Mouse (Mus musculus) lung, embryonic 14.5 days (tissue): ENCODE results near the gene Pou1f1. TPM values are rescaled to one million over a fixed set of nuclear protein-coding genes. Genes with fewer than 3 reads are reported as not detected.

Experiments
- ATAC-seq: fragments of 200-750 bp; cut with Nextera tagmentation; 2 replicates; pipeline ENCODE4 v1.8.0; 2017; ENCODE audit warnings: mild to moderate bottlenecking, moderate TSS enrichment, moderate library complexity; ENCODE audit not compliant: insufficient read depth
- DNase-seq: peaks from one replicate; pipeline ENCODE4 v3.0.0-alpha.2; 2015
- H3K27ac ChIP-seq: fragments of 300-500 bp; sonication (generic); 2 replicates; pipeline ENCODE4 v1.5.1; 2014; ENCODE audit warnings: low read depth, mild to moderate bottlenecking, moderate library complexity
- H3K27me3 ChIP-seq: fragments of 300-500 bp; sonication (generic); 2 replicates; pipeline ENCODE4 v1.6.1; 2014; ENCODE audit warnings: low read length, control low read depth; ENCODE audit not compliant: insufficient read depth
- H3K36me3 ChIP-seq: fragments of 300-500 bp; sonication (generic); 2 replicates; pipeline ENCODE4 v1.6.1; 2014; ENCODE audit warnings: control low read depth; ENCODE audit not compliant: insufficient read depth
- H3K4me1 ChIP-seq: fragments of 300-500 bp; sonication (generic); 2 replicates; pipeline ENCODE4 v1.6.1; 2014; ENCODE audit warnings: antibody characterized with exemption, control low read depth; ENCODE audit not compliant: insufficient read depth
- H3K4me2 ChIP-seq: fragments of 300-500 bp; sonication (generic); 2 replicates; pipeline ENCODE4 v1.6.1; 2014; ENCODE audit warnings: mild to moderate bottlenecking
- H3K4me3 ChIP-seq: fragments of 300-500 bp; sonication (generic); 2 replicates; pipeline ENCODE4 v1.5.1; 2014; ENCODE audit warnings: low read depth, low read length
- H3K9ac ChIP-seq: fragments of 300-500 bp; sonication (generic); 2 replicates; pipeline ENCODE4 v1.6.1; 2014
- H3K9me3 ChIP-seq: fragments of 300-500 bp; sonication (generic); 2 replicates; pipeline ENCODE4 v1.6.1; 2016; ENCODE audit warnings: low read depth, low read length, control low read depth
- CTCF ChIP-seq: IDR thresholded peaks from 2 replicates; pipeline ENCODE4 v1.5.1; 2016; ENCODE audit warnings: antibody characterized with exemption, low read depth
- WGBS: fragments of 180-500 bp; shearing (Covaris S2); extraction: QIAGEN DNeasy Blood & Tissue Kit; methylation state at CpG from one replicate; pipeline ENCODE4 v1.1.7; 2014; 5-methylcytosine and 5-hydroxymethylcytosine counted together
- polyA plus RNA-seq: library from polyadenylated mRNA; unstranded; fragments of >200 nt; fragmentation: Nextera tagmentation; extraction: Ambion mirVana; gene quantifications from 2 replicates; pipeline ENCODE4 v1.2.1, GENCODE M21; 2014

Gene Pou1f1
- polyA plus RNA-seq, 1 experiment from 2014 or later, result not detected

DNA sequence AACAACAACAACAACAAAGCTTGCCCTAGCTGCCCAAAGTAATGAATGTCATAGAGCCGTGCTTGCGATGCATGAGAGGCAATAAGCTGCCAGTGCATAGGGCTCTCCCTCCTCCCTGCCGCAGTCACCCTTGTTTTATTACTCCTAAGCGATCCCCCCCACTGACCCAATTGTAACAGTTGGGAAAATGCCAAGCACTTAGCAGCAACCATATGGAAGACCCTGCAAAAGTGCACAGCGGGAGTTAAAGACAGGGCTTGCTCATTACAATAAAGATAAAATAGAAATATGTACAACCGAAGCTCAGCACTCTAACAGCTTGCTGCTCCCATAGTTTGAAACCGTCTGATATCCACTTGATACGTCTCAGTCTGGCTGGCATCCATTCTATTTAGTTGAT lies 44.0 kb downstream of the Pou1f1 start:
- Histone ChIP-seq H3K9me3 (no peaks in the 10 kb centered on the region), H3K27ac (no peak overlapping the region), H3K36me3 (no peaks in the 10 kb centered on the region), H3K4me3 (no peak overlapping the region), H3K9ac (no peak overlapping the region), H3K4me1 (0 out of 2 replicates have a peak, but pooled peaks cover 3% of the 10 kb centered on the region), H3K27me3 (no peaks in the 10 kb centered on the region), H3K4me2 (no peak overlapping the region)
- ATAC-seq, result no peak
- TF ChIP-seq CTCF, result no peak
- no peak for DNase-seq
- 67% methylated on average over 8 of the region's 8 CpGs for WGBS

- no peaks in the 10 kb centered on the region for H3K9me3 ChIP-seq
- H3K27ac ChIP-seq, result no peak overlapping the region
- H3K9ac ChIP-seq, result no peak overlapping the region
- DNase-seq (no peak), ATAC-seq (no peak)
- 79% methylated on average over 1 of the region's 1 CpGs for WGBS
- no peak overlapping the region for H3K4me3 ChIP-seq
- no peaks in the 10 kb centered on the region for H3K36me3 ChIP-seq
- no peak overlapping the region for H3K4me2 ChIP-seq
- TF ChIP-seq CTCF, result no peak
- 0 out of 2 replicates have a peak, but pooled peaks cover 3% of the 10 kb centered on the region for H3K4me1 ChIP-seq
- no peaks in the 10 kb centered on the region for H3K27me3 ChIP-seq
Measured at GRCm38 (mm10) chr16:65564951-65565350, 44.6 kb downstream of the Pou1f1 start.

GRCm38 (mm10) chr16:65568853-65569252 lies 48.5 kb downstream of the Pou1f1 start:
- 70% methylated on average over 4 of the region's 4 CpGs for WGBS
- H3K27ac ChIP-seq, result no peak overlapping the region
- no peak overlapping the region for H3K4me2 ChIP-seq
- H3K36me3 ChIP-seq, result no peaks in the 10 kb centered on the region
- no peak overlapping the region for H3K9ac ChIP-seq
- TF ChIP-seq CTCF, result no peak
- DNase-seq (no peak), ATAC-seq (no peak)
- H3K9me3 ChIP-seq, result no peaks in the 10 kb centered on the region
- no peak overlapping the region for H3K4me3 ChIP-seq
- H3K4me1 ChIP-seq, result no peaks in the 10 kb centered on the region
- H3K27me3 ChIP-seq, result no peaks in the 10 kb centered on the region

GRCm38 (mm10) chr16:65577298-65578029 lies 57.2 kb downstream of the Pou1f1 start:
- Histone ChIP-seq H3K27ac (no peak overlapping the region), H3K4me1 (no peaks in the 10 kb centered on the region), H3K4me3 (no peak overlapping the region), H3K9me3 (no peaks in the 10 kb centered on the region), H3K4me2 (no peak overlapping the region), H3K9ac (no peak overlapping the region), H3K27me3 (no peaks in the 10 kb centered on the region), H3K36me3 (no peaks in the 10 kb centered on the region)
- ATAC-seq, result no peak
- DNase-seq, result no peak
- whole genome bisulfite sequencing, result 59% methylated on average over 6 of the region's 6 CpGs
- no peak for TF ChIP-seq CTCF

Other genes starting within 250 kb of the Pou1f1 start
- 79.5 and 81.6 TPM in 2 replicates for gene Chmp2b, start 42.2 kb downstream of the Pou1f1 start, polyA plus RNA-seq